Mouse (Mus musculus) hindbrain, embryonic 10.5 days (tissue): ENCODE measurements around the gene Yif1b. TPM values are rescaled to one million over a fixed set of nuclear protein-coding genes. Genes with fewer than 3 reads are reported as not detected.

Experiments
- DNase-seq: peaks from one replicate; pipeline ENCODE4 v3.0.0-alpha.2; 2017; ENCODE audit warnings: low spot score
- H3K27ac ChIP-seq: fragments of 300-500 bp; sonication (generic); 2 replicates; pipeline ENCODE4 v1.5.1; 2016; ENCODE audit warnings: mild to moderate bottlenecking, moderate library complexity
- H3K27me3 ChIP-seq: fragments of 300-500 bp; sonication (generic); 2 replicates; pipeline ENCODE4 v1.6.1; 2016; ENCODE audit warnings: mild to moderate bottlenecking; ENCODE audit not compliant: poor library complexity, insufficient read depth, severe bottlenecking
- H3K36me3 ChIP-seq: fragments of 300-500 bp; sonication (generic); 2 replicates; pipeline ENCODE4 v1.6.1; 2016; ENCODE audit warnings: mild to moderate bottlenecking, moderate library complexity
- H3K4me1 ChIP-seq: fragments of 300-500 bp; sonication (generic); replicated peaks from 2 replicates; pipeline ENCODE4 v1.6.1; 2016; ENCODE audit warnings: mild to moderate bottlenecking
- H3K4me3 ChIP-seq: fragments of 300-500 bp; sonication (generic); 2 replicates; pipeline ENCODE4 v1.5.1; 2016; ENCODE audit warnings: mild to moderate bottlenecking, moderate library complexity
- H3K9me3 ChIP-seq: fragments of 300-500 bp; sonication (generic); 2 replicates; pipeline ENCODE4 v1.6.1; 2016; ENCODE audit warnings: mild to moderate bottlenecking, moderate library complexity
- WGBS: fragments of 180-500 bp; shearing (Covaris S2); methylation state at CpG from one replicate; pipeline ENCODE4 v1.1.7; 2016; 5-methylcytosine and 5-hydroxymethylcytosine counted together
- polyA plus RNA-seq: library from polyadenylated mRNA; unstranded; fragments of >200 nt; fragmentation: Nextera tagmentation; extraction: Ambion mirVana; gene quantifications from 2 replicates; pipeline ENCODE4 v1.2.1, GENCODE M21; 2016

Gene Yif1b
- polyA plus RNA-seq, 1 experiment from 2014 or later: 115 TPM

DNA sequence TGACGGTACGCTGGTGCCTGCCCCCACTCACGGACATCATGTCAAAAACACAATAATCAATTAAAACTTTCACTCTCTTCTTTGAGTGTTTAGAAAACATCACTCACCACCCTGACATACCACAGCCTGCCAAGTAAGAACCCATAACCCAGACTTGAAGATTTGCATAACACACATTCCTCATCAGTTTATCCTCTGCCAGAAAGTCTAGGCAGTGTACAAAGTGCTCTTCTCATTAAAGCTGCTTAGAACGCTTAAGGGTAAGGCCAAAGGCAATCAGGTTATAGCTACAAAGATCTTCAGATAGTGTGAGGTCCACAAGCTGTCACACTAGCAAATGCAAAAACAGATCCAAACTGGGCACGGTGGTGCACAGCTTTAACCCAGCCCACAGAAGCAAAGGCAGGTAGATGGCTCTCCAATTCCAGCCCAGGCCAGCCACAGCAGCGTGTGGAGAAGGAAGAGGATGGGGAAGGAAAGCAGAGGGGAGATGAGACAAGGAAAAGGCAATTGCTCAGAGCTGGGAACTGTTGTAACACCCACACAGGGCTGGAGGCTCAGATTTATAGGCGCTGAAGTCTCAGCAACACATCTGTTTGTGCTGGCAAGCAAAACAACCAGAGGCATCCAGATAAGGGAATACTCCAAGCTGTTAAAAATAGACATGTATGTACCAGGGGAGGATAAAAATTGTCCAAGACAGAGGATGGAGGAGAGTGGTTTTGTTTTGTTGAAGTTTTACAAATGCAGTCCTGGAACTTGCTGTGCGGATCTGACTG, 33.7 kb downstream of the Yif1b start:
- no peak overlapping the region for H3K27ac ChIP-seq
- WGBS: 77% methylated on average over 8 of the region's 8 CpGs
- H3K4me3 ChIP-seq: no peak overlapping the region
- no peaks in the 10 kb centered on the region for H3K27me3 ChIP-seq
- no peaks in the 10 kb centered on the region for H3K9me3 ChIP-seq
- no peaks in the 10 kb centered on the region for H3K36me3 ChIP-seq
- H3K4me1 ChIP-seq: 0 out of 2 replicates have a peak, but pooled peaks cover 2% of the 10 kb centered on the region
- DNase-seq: no peak

- Histone ChIP-seq H3K9me3 (no peaks in the 10 kb centered on the region), H3K27ac (no peak overlapping the region), H3K4me3 (no peak overlapping the region), H3K27me3 (peaks cover 27% of the 10 kb centered on the region), H3K36me3 (no peaks in the 10 kb centered on the region), H3K4me1 (peaks cover 14% of the 10 kb centered on the region)
- WGBS: 85% methylated on average over 5 of the region's 5 CpGs
- no peak for DNase-seq
These were observed 38.6 kb downstream of the Yif1b start for GRCm38 (mm10) chr7:29276715-29277114.

DNA sequence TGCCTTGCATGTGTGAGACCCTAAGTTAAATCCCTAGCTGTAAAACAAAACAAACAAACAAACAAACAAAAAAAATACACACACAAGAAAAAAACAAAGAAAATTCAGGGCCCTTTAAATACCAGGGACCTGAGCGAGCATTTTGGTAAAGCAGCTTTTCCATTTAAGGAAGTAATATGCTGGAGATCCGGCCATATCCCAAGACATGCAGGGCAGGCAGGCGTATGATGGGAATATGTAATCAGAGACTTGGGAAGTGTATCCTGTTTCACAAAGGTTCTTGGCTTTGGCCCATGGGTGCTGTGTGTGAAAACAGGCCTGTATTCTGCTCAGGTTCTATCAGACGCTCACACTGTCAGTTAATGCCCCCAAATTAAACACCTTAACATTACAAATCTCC, 39.4 kb downstream of the Yif1b start:
- Histone ChIP-seq H3K9me3 (no peaks in the 10 kb centered on the region), H3K27me3 (peaks cover 34% of the 10 kb centered on the region), H3K27ac (no peak overlapping the region), H3K36me3 (no peaks in the 10 kb centered on the region), H3K4me1 (peaks cover 20% of the 10 kb centered on the region), H3K4me3 (no peak overlapping the region)
- no peak for DNase-seq
- 95% methylated on average over 4 of the region's 4 CpGs for WGBS

GRCm38 (mm10) chr7:29279261-29279660, 41.1 kb downstream of the Yif1b start:
- Histone ChIP-seq H3K36me3 (no peaks in the 10 kb centered on the region), H3K4me3 (no peak overlapping the region), H3K4me1 (peaks cover 20% of the 10 kb centered on the region), H3K27ac (no peak overlapping the region), H3K27me3 (peaks cover 42% of the 10 kb centered on the region), H3K9me3 (no peaks in the 10 kb centered on the region)
- no peak for DNase-seq

DNA sequence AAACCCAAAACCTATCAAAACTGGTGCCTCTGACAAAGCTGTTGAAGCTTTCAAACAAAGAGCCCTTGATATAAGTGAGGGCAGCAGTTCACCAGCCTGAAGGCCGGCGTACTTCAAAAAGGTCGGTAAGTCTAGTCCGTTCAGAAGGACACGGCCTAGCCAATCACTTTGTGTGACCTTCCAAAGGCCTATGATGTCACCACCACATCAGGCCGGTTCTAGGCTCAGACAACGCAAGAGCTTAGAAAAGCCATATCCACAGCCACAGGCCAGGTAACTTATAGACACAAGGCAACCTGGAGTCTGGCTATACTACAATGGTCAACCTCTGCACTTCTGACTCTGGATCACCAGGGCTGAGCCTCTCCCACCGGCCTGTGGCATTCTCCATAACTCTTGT, 41.8 kb downstream of the Yif1b start:
- no peaks in the 10 kb centered on the region for H3K9me3 ChIP-seq
- H3K4me3 ChIP-seq: 0 out of 2 replicates have a peak overlapping the region, but pooled peaks have one; percentile 3
- 89% methylated on average over 8 of the region's 8 CpGs for WGBS
- peaks cover 20% of the 10 kb centered on the region for H3K4me1 ChIP-seq
- no peak overlapping the region for H3K27ac ChIP-seq
- DNase-seq: no peak
- no peaks in the 10 kb centered on the region for H3K36me3 ChIP-seq
- H3K27me3 ChIP-seq: peaks cover 48% of the 10 kb centered on the region

GRCm38 (mm10) chr7:29280801-29281200, 42.7 kb downstream of the Yif1b start:
- Histone ChIP-seq H3K27me3 (peaks cover 56% of the 10 kb centered on the region), H3K27ac (peak overlapping the region; percentile 85), H3K4me3 (peak overlapping the region; percentile 73), H3K36me3 (no peaks in the 10 kb centered on the region), H3K4me1 (peaks cover 20% of the 10 kb centered on the region), H3K9me3 (no peaks in the 10 kb centered on the region)
- 12% methylated on average over 13 of the region's 13 CpGs for WGBS
- no peak for DNase-seq

DNA sequence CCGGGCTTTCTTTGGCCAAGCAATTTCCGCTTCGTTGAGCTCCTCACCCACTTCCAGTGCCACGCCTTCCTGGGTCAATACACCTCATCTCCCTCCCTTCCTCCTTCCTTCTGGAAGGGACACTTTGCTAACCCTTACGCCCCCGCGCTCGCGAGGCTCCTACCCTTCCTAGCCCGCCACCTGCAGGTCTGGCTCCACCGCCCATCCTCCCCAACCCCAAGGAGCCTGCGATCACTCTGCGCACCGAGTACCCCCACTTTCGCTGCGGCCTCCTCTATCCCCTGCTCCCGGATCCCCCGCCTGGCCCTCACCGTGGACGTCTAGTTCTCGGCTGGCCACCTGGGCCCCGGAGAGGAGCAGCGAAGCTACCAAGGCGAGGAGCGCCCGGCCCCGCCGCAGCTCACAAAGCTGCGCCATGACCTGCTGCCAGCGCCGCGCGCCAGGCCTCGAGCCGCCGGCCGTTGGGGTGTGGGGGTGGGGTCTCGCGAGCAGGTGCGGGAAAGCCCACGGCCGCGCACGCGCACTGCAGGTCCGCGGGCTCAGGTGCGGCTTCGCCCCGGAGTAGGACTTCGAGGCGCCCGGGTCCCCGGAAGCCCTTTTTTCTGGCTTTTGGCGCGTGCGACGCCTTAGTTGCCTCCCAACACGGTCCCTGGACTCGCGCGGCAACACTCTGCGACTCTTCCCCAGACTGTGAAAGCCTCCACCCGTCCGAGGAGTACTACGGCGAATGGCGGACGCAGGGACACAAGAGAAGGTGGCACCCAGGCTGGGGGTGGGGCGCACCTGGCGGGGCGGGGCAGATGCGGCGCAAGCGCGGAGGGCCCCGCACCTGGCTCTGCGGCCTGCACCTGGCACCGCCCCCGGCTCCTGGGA, 43.3 kb downstream of the Yif1b start, which contains the start of gene Spint2:
Gene Spint2, minus strand, starts transcription at position 712 of the 873 bp plus-strand sequence.
- Histone ChIP-seq H3K9me3 (no peaks in the 10 kb centered on the region), H3K27me3 (peaks cover 58% of the 10 kb centered on the region), H3K4me3 (peak within 1 kb of the TSS; percentile 73), H3K4me1 (peaks cover 20% of the 10 kb centered on the region), H3K36me3 (no peaks in the 10 kb centered on the region), H3K27ac (peak within 1 kb of the TSS; percentile 85)
- under 1% methylated on average over 80 of the region's 80 CpGs for WGBS
- DNase-seq: peak; percentile 65

DNA sequence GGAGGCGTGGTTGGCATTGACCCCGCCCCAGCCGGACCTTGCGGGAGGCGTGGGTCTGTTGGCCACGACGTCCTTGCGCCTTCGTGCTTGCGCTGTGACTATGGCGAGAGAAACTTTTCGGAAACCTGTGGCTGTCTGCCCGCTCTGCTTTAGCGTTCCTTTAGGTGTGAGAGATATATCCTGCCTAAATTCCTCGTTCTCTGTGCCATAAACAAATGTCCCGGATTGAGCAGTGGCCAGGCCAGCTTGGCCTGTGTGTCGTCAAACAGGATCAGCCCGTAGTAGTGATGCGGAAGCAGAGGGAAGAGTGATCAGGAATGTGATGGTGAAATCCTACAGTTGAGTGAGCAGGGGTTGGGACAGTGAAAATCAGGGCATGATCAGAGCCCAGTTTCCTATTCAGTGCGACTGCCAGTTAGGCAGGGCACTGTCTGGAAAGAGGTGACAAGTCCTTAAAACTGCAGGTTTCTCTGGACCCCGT, 44.0 kb downstream of the Yif1b start:
- WGBS: 11% methylated on average over 21 of the region's 21 CpGs
- no peak for DNase-seq
- H3K27me3 ChIP-seq: peaks cover 61% of the 10 kb centered on the region
- H3K36me3 ChIP-seq: no peaks in the 10 kb centered on the region
- no peaks in the 10 kb centered on the region for H3K9me3 ChIP-seq
- peak overlapping the region; percentile 85 for H3K27ac ChIP-seq
- H3K4me3 ChIP-seq: peak overlapping the region; percentile 73
- peaks cover 20% of the 10 kb centered on the region for H3K4me1 ChIP-seq

DNA sequence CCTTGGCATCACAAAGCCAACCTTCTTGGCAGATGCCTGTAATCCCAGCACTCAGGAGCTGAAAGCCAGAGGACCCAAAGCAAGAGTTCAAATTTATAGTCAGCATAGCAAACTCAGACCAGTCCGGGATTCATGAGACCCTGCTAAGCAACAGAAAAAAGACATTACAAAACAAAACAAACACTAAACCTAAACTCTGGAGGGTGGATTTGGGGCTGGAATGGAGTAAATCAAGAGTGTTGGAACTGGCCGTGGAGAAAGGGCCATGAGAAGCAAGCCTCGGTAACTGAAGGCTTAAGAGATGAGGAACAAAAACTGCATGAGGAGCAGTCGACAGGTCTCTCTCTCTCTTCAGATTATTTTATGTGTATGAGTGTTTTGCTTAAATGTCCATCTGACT, 45.7 kb downstream of the Yif1b start:
- no peak overlapping the region for H3K4me3 ChIP-seq
- H3K27me3 ChIP-seq: peaks cover 74% of the 10 kb centered on the region
- WGBS: 87% methylated on average over 4 of the region's 4 CpGs
- H3K27ac ChIP-seq: no peak overlapping the region
- H3K4me1 ChIP-seq: peaks cover 26% of the 10 kb centered on the region
- no peak for DNase-seq
- H3K36me3 ChIP-seq: no peaks in the 10 kb centered on the region
- H3K9me3 ChIP-seq: no peaks in the 10 kb centered on the region

- H3K9me3 ChIP-seq: no peaks in the 10 kb centered on the region
- H3K36me3 ChIP-seq: no peaks in the 10 kb centered on the region
- 94% methylated on average over 6 of the region's 6 CpGs for WGBS
- H3K4me1 ChIP-seq: peaks cover 29% of the 10 kb centered on the region
- no peak for DNase-seq
- peaks cover 70% of the 10 kb centered on the region for H3K27me3 ChIP-seq
- no peak overlapping the region for H3K27ac ChIP-seq
- no peak overlapping the region for H3K4me3 ChIP-seq
These were observed 46.4 kb downstream of the Yif1b start for GRCm38 (mm10) chr7:29284523-29284922.

- WGBS: 90% methylated on average over 7 of the region's 7 CpGs
- no peak for DNase-seq
These were observed 49.4 kb downstream of the Yif1b start for GRCm38 (mm10) chr7:29287481-29287880.

GRCm38 (mm10) chr7:29288079-29288478, 50.0 kb downstream of the Yif1b start:
- no peaks in the 10 kb centered on the region for H3K36me3 ChIP-seq
- no peak overlapping the region for H3K4me3 ChIP-seq
- no peak for DNase-seq
- peaks cover 51% of the 10 kb centered on the region for H3K27me3 ChIP-seq
- H3K9me3 ChIP-seq: no peaks in the 10 kb centered on the region
- H3K27ac ChIP-seq: no peak overlapping the region
- peaks cover 48% of the 10 kb centered on the region for H3K4me1 ChIP-seq
- 86% methylated on average over 2 of the region's 2 CpGs for WGBS

More at GRCm38 (mm10) chr7:29287481-29287880, 49.4 kb downstream of the Yif1b start:
- Histone ChIP-seq H3K36me3 (no peaks in the 10 kb centered on the region), H3K9me3 (no peaks in the 10 kb centered on the region), H3K27me3 (peaks cover 57% of the 10 kb centered on the region), H3K4me3 (no peak overlapping the region), H3K27ac (no peak overlapping the region), H3K4me1 (peaks cover 42% of the 10 kb centered on the region)
